Mouse (Mus musculus): Measurements from ENCODE around the gene Mus81.

The Mus81 gene

GRCm38 (mm10) chr19:5447515-5448353, 40.5 kb downstream of the Mus81 start, which contains the start of gene Fosl1:
TSS of gene Fosl1 (plus strand) at chr19:5447547.
- no peak for TF ChIP-seq GATA4 (IDR thresholded peaks at IDR 0.05; ENCODE audit: insufficient replicate concordance, low read length)

GRCm38 (mm10) chr19:5445747-5446146, 42.5 kb downstream of the Mus81 start:
- TF ChIP-seq GATA4 (IDR thresholded peaks at IDR 0.05; ENCODE audit: insufficient replicate concordance, low read length) = no peak

GRCm38 (mm10) chr19:5444954-5445353, 43.2 kb downstream of the Mus81 start:
- TF ChIP-seq GATA4 (IDR thresholded peaks at IDR 0.05; ENCODE audit: insufficient replicate concordance, low read length) = no peak

GRCm38 (mm10) chr19:5444371-5444908, 43.8 kb downstream of the Mus81 start:
- no peak for TF ChIP-seq GATA4 (IDR thresholded peaks at IDR 0.05; ENCODE audit: insufficient replicate concordance, low read length)

- TF ChIP-seq GATA4 (IDR thresholded peaks at IDR 0.05; ENCODE audit: insufficient replicate concordance, low read length) = no peak
Observed at GRCm38 (mm10) chr19:5433951-5434350, 54.3 kb downstream of the Mus81 start.

GRCm38 (mm10) chr19:5432992-5433852, 55.0 kb downstream of the Mus81 start:
- TF ChIP-seq GATA4 (IDR thresholded peaks at IDR 0.05; ENCODE audit: insufficient replicate concordance, low read length) = no peak
